Mouse (Mus musculus) lung, postnatal 10 days (tissue): Measurements from ENCODE around the gene Rasl12.

Experiments used
- DNase-seq: peaks from one replicate; pipeline ENCODE4 v3.0.0; 2021

Gene Rasl12

GRCm38 (mm10) chr9:65458975-65459374, 60.7 kb downstream of the Rasl12 start:
- no peak for DNase-seq

DNA sequence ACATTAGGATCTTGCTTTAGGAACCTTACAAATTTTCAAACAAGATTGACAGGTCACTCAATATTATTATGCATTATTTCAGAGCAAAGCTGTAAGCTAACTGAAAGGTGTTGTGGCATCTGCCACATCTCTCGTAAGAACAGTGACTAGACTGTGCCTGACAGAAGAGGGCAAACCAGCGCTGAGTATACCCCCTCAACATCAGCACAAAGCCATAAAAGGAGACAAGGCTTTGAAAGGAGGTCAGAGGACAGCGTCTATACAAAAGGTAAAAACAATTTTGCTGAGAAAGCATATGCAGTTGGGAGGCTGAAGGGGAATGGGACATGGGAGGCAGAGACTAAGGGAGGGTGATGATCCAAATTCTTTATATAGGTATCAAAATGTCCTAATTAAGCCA, 61.9 kb downstream of the Rasl12 start:
- no peak for DNase-seq

GRCm38 (mm10) chr9:65460732-65461442, 62.6 kb downstream of the Rasl12 start, which contains the start of gene Spg21:
Spg21 (plus strand) TSS chr9:65460947.
- DNase-seq, result peak; percentile 98

DNA sequence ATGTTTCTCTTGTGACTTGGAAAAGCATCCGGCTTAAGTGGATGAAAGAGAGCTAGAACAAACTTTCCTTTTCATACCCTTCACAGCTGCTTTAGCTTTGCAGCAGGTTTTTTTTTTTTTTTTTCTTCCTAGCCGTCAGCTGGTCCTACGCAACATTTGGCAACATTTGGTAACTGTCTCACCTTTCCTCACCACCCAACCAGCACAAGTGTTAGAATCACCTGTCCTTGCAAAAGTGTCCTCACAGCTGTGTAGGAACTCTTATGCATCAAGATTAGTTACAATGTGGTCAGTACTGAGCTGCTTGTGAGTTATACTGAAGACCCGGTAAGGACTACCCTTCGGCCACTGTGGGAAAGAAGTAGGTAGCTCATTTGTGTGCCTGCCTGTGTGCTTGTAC, 64.2 kb downstream of the Rasl12 start:
- DNase-seq, result peak; percentile 29

DNA sequence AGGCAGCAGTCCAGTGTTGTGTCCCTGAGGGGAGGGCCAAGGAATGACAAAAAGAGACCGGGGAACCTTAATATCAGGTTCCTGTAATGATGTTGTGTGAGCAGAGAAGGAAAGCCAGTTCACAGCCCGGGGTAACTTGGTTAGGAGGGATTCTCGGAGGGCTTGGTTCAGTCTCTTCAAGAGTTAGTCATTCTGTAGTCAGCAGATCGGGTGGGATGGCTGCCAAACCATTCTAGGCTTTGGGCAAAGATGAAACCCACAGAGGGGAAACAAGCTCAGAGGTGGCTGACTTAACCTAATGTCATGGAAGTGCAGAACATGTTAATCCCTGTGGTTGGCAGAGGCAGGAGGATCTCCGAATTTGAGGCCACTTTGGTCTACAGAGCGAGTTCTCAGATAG, 65.9 kb downstream of the Rasl12 start:
- DNase-seq, result peak; percentile 24
